9 mouse cellular contexts compared by ENCODE assay signal in the genomic region with DNA sequence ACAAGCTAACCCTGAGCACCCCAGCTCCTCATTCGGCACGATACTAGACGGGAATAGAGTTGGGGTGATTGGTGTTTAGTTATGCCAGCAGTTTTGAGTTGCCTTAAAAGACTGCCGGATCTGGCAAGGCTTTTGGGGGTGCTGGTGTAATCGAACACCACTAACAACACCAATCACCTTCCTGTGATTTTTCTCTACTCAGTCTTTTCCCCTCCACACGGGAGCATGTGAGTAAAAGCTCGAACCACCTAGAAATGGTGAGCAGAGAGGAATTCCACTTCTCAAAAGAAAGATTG. TPM values are rescaled to one million over a fixed set of nuclear protein-coding genes. Genes with fewer than 3 reads are reported as not detected.
DNase-seq lines count a peak whose midpoint lies in the region; ATAC-seq and TF ChIP-seq lines count a peak whose summit lies in the region.
"Had no signal": no experiment of that assay in that cellular context is flagged by ENCODE, and none has a peak within 500 bp of the region (broad histone marks: within the 10 kb centered on the region; RNA-seq: fewer than 3 reads in every experiment).

No protein-coding gene starts in this region.

- ATAC-seq in forebrain, embryonic 12.5 days (ENCODE audit: low FRiP score) = no peak
- no peak for ATAC-seq in neural tube, embryonic 14.5 days (ENCODE audit: low read depth)

- WGBS in liver, adult 2 months = 2% methylated on average over 7 of the region's 7 CpGs
- WGBS in forebrain, embryonic 12.5 days = 0% methylated on average over 7 of the region's 7 CpGs
- 2% methylated on average over 7 of the region's 7 CpGs for WGBS in limb, embryonic 10.5 days
- under 1% methylated on average over 7 of the region's 7 CpGs for WGBS in neural tube, embryonic 14.5 days

- no peak for TF ChIP-seq CTCF in liver, adult 2 months (IDR thresholded peaks at IDR 0.05; ENCODE audit: low read depth, low read length)

- H3K27me3 ChIP-seq in liver, adult 2 months (ENCODE audit: control insufficient read depth, insufficient read depth, low read length) = no peaks in the 10 kb centered on the region
- H3K27me3 ChIP-seq in forebrain, embryonic 12.5 days = peaks cover 93% of the 10 kb centered on the region
- H3K27me3 ChIP-seq in limb, embryonic 10.5 days (ENCODE audit: low read depth, poor library complexity, severe bottlenecking) = peaks cover 100% of the 10 kb centered on the region
- H3K27me3 ChIP-seq in neural tube, embryonic 14.5 days (ENCODE audit: control insufficient read depth, insufficient read depth, low read length) = peaks cover 70% of the 10 kb centered on the region

- TF ChIP-seq POLR2A in liver, adult 2 months (IDR thresholded peaks at IDR 0.05; ENCODE audit: extremely low read depth, insufficient read depth, low read length) = no peak

- H3K36me3 ChIP-seq in liver, adult 2 months (ENCODE audit: control insufficient read depth, insufficient read depth, low read length) = peaks cover 15% of the 10 kb centered on the region
- no peaks in the 10 kb centered on the region for H3K36me3 ChIP-seq in forebrain, embryonic 12.5 days (replicated peaks)
- no peaks in the 10 kb centered on the region for H3K36me3 ChIP-seq in limb, embryonic 10.5 days
- no peaks in the 10 kb centered on the region for H3K36me3 ChIP-seq in neural tube, embryonic 14.5 days (ENCODE audit: control insufficient read depth, insufficient read depth, low read length)

- DNase-seq in liver, adult 2 months (ENCODE audit: extremely low read depth, low read depth, low spot score) = no peak
- no peak for DNase-seq in liver
- DNase-seq in limb, embryonic 10.5 days (ENCODE audit: low spot score) = peak; percentile 53
- no peak for DNase-seq in urinary bladder, adult 18-20 months (ENCODE audit: low spot score in 2 of 2)
- DNase-seq in thymus, postnatal 10 days (ENCODE audit: low spot score in 2 of 2) = no peak
- DNase-seq in thymus, postnatal 0 days (ENCODE audit: low spot score) = no peak

- peak overlapping the region; percentile 98 for H3K27ac ChIP-seq in liver, adult 2 months (replicated peaks; ENCODE audit: insufficient read depth, low read depth, low read length)
- H3K27ac ChIP-seq in forebrain, embryonic 12.5 days = no peak overlapping the region
- H3K27ac ChIP-seq in limb, embryonic 10.5 days = no peak overlapping the region
- H3K27ac ChIP-seq in neural tube, embryonic 14.5 days (ENCODE audit: low read depth, low read length) = no peak overlapping the region

- peak overlapping the region; percentile 84 for H3K4me3 ChIP-seq in liver, adult 2 months (ENCODE audit: insufficient read depth, low read depth, low read length)
- H3K4me3 ChIP-seq in forebrain, embryonic 12.5 days (replicated peaks) = peak overlapping the region; percentile 45
- H3K4me3 ChIP-seq in limb, embryonic 10.5 days = peak overlapping the region; percentile 57
- peak overlapping the region; percentile 41; the same call in 1 of the 2 replicates for H3K4me3 ChIP-seq in neural tube, embryonic 14.5 days (ENCODE audit: low read depth, low read length)

- peak overlapping the region; percentile 72 for H3K4me2 ChIP-seq in forebrain, embryonic 12.5 days
- peak overlapping the region; percentile 86 for H3K4me2 ChIP-seq in neural tube, embryonic 14.5 days (ENCODE audit: low read depth, low read length)

- H3K9me3 ChIP-seq in forebrain, embryonic 12.5 days = no peaks in the 10 kb centered on the region
- peaks cover 3% of the 10 kb centered on the region; the same call in 1 of the 2 replicates for H3K9me3 ChIP-seq in limb, embryonic 10.5 days (replicated peaks)
- no peaks in the 10 kb centered on the region for H3K9me3 ChIP-seq in neural tube, embryonic 14.5 days (ENCODE audit: control insufficient read depth, low read length)

- peak overlapping the region; percentile 97 for H3K9ac ChIP-seq in liver, adult 2 months (ENCODE audit: low read depth, low read length)
- peak overlapping the region; percentile 34; the same call in 1 of the 2 replicates for H3K9ac ChIP-seq in forebrain, embryonic 12.5 days
- H3K9ac ChIP-seq in neural tube, embryonic 14.5 days (replicated peaks; ENCODE audit: low read depth, low read length) = no peak overlapping the region

- peaks cover 26% of the 10 kb centered on the region for H3K79me2 ChIP-seq in liver, adult 2 months (ENCODE audit: control insufficient read depth, insufficient read depth, low read length)

- H3K4me1 ChIP-seq in liver, adult 2 months (ENCODE audit: control insufficient read depth, insufficient read depth, low read length) = peaks cover 6% of the 10 kb centered on the region
- H3K4me1 ChIP-seq in forebrain, embryonic 12.5 days = peaks cover 50% of the 10 kb centered on the region
- peaks cover 59% of the 10 kb centered on the region for H3K4me1 ChIP-seq in limb, embryonic 10.5 days
- peaks cover 15% of the 10 kb centered on the region for H3K4me1 ChIP-seq in neural tube, embryonic 14.5 days (ENCODE audit: control insufficient read depth, insufficient read depth, low read length)

RNA-seq across cellular contexts. Expression of a gene that starts 12.2 kb away (rescaled TPM):
- total RNA-seq in liver, adult 2 months (2014; rRNA removed) = 37.7 and 41.5 TPM in 2 replicates
- 21.4 and 24.0 TPM in 2 replicates for polyA plus RNA-seq in liver, adult 2 months (2012; rRNA removed)
- 0.64 and 0.77 TPM in 2 replicates for polyA plus RNA-seq in forebrain, embryonic 12.5 days (2016; fragmentation: Nextera tagmentation; extraction: Ambion mirVana)
- 0.30 and 0.40 TPM in 2 replicates for polyA plus RNA-seq in limb, embryonic 10.5 days (2016; fragmentation: Nextera tagmentation; extraction: Ambion mirVana)
- polyA plus RNA-seq in neural tube, embryonic 14.5 days (2014; fragmentation: Nextera tagmentation; extraction: Ambion mirVana) = 1.4 and 1.5 TPM in 2 replicates
- 0.04 TPM in 2 replicates for polyA plus RNA-seq in thymus, postnatal 0 days (2015; fragmentation: Nextera tagmentation; extraction: Ambion mirVana)
- polyA plus RNA-seq: cortical plate, adult 2 months had no signal
